Mouse (Mus musculus) yolk sac, embryonic 10.5 days (tissue): ENCODE data around the gene Ctsa.
"Not testable (repeated sequence)": the region's sequence is repeated elsewhere in the genome, so short reads cannot be mapped to it uniquely, and the experiment has no call there.

ENCODE experiments used
- DNase-seq: peaks from one replicate; pipeline ENCODE4 v3.0.0-alpha.2; 2017; ENCODE audit warnings: low spot score

Ctsa gene

DNA sequence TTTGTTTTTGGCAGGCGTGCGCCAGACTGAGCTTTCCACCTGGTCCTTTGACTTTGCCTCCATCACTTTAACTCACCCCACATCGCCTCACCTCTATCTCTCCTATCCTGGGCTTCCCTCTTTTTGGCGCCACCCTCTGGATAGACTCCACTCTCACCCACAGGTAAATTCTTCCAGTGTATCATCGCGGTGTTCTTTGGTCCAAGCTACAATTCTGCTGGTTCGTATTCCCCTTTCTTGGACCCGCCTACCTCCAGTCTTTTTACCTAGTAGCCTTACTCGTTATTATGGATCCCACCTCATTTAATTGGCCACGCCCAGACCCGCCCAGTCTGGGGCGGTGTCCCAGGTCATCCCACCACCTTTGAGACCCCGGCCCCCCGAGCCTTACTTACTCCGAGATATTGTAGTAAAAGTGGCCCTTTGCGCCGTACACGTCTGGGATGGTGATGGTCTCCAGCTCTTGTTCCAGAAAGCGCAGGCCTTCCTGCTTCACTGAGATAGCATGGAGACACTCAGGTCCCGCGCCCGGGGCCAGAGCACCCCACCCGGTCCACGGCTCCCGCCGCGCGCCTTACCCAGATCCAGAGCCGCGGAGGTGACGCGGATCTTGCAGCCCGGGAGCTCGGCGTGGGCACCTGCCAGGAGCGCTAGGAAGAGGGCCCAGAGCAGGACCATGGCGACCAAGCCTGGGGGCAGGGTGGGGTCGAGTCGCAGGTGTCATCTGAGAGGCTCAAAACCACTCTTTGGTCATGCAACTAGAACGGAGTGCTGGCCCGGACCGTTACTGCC lies 23.8 kb downstream of the Ctsa start:
- DNase-seq, result no peak

DNA sequence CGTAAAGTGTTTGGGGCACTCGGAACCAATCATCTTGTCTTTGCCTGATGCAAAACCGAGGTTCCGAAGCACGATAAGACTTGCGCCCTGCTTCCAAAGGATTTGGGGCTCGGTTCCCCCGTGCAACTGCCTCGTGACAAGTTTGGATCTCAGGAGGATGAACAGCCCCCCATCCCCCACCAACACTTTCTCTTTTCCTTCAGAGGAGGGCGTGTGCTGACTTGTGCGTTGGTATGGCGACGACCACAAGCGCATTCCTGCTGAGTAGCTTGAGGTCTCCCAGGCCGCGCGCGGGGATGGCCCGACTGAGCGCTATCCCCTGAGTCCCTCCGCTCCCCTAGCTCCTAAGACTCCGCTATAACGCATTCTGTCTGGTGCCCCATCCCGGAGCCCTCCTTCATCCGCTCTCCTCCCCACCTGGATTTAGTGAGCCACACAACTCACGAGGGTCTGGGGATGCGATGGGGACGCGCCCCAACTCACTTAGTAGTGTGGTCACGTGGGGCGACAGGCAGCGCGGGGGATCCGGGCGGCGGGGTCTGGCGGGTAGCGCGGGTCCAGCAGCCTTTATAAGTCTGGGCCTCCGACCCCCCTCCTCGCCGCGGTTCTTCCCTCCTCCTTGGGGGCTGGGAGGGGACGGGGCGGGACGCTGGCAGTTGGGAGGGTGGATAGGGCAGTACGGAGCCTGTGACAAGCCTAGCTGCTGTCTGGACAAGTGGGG lies 24.6 kb downstream of the Ctsa start, which contains the start of gene Pltp:
Gene Pltp (minus strand): TSS at position 611 of the 721 bp plus-strand sequence.
- no peak for DNase-seq

DNA sequence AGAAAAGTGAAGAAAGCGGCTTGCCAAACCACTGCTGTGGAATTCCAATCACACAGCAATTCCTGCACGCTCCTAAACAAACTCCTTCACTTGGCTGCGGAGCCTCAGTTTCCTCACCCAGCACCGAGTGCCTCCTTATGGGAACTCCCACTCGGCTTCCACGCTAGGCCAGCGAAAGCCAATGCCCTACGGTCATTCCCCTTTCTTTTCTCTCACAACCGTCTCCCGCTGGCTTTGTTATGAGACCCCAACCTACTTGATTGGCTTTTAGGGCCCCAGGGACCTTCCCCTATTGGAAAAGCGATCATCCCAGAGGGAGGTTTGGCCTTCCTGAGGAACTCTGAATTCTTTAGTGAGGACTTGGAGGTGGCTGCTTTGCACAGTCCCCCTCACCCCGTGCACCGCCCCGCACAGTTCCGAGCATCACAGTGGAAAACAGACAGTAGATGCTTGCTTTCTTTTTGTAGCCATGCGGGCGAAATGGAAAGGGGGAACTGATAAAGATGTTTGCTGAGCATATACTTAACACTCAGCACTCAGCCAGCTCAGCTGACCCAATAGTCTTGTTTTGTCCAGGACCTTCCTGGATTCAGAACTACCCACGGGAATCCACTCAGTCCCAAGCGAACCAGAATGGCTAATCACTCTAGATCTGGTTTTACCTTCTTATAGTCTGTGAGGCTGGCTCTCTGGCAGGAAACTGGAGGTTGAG lies 25.3 kb downstream of the Ctsa start:
- DNase-seq, result no peak

DNA sequence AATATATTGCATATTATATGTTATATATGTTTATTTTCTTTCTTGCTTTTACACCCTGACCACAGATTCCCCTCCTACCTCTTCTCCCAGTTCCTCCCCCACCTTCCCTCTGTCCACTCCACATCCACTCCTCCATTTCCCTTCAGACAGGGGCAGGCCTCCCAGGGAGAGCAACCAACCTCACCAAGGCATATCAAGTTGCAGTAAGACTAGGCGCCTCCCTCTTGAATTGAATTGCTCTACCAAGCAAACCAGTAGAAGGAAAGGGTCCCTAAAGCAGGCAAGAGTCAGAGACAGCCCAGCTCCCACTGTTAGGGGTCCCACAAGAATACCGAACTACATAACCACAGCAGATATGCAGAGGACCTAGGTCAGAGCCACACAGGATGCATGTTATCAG lies 26.5 kb downstream of the Ctsa start:
- no peak for DNase-seq

DNA sequence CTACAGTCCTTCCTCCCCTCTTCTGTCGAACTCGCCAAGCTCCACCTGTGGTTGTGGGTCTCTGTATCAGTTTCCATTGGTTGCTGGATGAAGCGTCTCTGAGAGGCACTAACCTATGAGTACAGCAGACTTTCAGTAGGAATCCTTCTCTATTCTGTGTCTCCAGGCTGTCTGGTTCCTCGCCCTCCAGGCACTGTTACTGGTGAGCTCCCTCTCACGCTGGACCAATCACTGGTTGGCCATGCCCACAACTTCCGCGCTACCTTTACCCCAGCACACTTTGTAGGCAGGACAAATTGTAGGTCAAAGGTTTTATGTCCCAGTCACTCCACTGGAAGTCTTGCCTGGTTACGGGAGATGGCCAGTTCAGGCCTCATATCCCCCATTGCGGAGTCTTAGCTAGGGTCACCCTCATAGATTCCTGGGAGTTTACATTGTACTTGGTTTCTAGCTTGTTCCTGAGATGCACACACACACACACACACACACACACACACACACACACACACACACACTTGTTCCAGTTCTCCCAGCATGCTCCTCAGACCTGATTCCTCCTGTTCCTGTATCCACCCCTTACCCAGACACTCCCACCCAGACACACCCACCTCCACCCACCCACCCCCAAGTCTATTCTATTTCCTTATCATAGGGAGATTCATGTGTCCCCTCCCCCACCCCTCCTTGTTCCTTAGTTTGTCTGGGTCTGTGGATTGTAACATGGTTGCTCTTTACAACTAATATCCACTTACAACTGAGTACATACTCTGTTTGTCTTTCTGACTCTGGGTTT lies 27.2 kb downstream of the Ctsa start:
- DNase-seq, result no peak

DNA sequence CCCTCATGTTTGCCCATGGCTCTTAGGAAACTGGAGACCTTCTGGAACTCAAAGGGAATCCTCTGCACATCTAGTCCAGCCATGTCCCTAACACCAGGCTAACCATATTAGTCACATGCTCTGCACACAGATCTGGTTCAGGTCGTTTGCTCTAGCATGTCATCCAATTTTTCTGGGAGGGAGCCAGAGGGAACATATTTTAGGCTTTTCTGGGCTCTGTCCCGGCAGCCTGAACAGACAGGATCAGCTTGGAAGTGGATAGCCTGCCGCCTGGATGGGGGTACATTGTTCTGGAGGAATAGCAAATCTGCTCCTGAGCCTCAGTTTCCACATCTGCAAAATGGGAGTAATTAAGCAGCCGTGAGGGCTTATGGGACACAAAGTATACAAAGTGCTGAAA lies 28.4 kb downstream of the Ctsa start:
- no peak for DNase-seq

DNA sequence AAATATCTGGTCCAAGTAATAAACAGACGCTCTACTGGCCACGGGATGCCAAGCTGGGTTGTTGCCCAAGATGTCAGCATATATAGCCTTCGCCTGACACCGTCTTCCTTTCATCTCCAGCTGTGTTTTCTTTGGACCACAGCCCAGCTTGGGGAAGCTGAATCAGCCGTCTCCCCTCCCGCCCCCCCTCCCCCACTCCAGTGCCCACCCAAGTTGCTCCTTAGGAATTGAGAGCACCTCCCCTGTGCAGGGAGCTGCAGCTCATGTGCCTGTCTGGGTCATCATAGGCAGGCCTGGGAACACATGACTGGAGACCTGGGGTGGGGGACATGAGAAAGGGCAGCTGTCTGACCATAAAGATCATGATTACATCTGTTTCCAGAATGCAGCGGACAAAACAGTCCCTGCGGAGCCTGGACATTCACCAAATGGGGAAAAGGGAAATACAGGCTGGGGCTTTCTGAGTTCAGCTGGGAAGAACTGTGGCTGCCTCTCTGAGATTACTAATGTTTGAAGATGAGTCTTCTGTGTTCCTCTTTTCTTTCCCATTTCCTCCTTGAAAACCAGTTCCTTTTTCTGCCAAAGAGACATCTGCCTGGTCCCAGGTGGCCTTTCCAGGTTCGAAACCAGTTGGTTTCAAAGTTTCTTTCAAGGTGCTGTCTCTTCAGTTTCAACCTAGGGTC lies 29.6 kb downstream of the Ctsa start:
- DNase-seq, result no peak

DNA sequence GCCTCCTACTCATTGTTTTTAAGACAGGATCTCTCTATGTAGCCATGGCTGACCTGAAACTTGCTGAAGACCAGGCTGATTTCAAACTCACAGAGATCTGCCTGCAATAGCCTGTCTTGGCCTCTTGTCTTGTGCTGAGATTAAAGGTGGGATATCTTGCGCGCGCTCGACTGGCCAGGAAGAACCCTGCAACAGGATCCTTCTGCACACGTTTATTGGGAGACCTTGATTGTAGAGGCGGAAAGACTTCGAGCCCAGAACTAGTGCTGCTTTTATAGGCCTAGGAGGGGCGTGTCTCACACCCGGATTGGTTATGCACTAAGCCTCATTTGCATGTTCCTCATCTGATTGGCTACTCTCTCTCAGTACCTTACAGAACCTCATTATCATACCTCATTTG lies 30.7 kb downstream of the Ctsa start:
- not testable (repeated sequence) for DNase-seq

DNA sequence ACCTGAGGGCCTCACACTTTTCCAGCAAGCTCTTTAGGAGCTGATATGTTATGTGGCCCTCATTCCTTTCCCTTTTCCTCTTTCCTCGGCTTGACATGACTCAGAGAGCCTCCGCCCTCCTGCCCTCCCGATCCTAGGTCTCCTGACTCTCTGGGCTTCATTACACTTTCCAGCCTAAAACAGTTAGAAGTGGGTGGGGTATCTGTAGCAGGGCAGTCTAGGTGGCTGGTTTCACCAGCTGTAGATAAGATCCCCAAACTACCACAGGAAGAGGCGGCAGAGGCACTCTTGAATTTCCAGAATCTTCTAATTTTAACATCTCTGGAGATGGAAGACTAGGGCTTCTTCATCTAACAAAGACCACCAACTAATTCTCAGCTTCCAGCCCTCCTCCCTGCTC lies 31.9 kb downstream of the Ctsa start:
- DNase-seq, result no peak

DNA sequence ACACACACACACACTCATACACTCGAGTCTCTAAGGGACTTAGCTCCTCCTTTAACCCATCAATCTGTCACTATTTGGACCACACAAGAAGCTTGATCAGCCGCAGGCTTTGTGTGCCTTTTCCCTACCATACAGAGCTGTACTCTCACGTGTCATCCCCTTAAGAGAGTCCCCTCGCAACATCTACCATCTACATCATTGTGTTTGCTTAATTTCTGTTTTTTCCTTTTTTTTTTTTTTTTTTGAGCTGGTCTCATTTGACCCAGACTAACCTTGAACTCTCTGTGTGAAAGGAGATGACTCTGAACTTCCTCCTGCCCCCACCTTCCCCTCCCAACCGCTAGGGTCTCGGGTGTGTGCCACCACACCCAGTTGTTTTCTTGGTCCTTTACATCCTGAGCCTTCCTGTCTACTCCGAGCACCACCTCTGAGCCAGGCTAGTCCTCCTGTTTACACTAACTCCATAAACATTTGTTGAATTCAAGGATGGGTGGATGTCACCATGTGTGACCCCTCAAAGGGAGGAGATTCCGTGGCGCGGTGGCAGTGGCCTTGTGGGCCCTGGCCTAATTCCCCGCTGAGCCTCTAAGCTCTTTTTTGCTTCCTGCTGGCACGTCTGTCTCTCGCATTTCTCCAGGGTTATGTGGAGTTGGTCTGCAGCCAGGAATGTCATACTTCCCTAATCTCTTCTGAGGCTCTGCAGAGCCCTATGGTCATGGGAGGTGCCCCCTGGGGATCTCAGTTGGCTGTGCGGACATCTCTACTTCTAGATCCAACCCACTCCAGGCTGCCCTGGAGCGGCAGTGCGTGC lies 34.3 kb downstream of the Ctsa start:
- DNase-seq, result peak; percentile 52

DNA sequence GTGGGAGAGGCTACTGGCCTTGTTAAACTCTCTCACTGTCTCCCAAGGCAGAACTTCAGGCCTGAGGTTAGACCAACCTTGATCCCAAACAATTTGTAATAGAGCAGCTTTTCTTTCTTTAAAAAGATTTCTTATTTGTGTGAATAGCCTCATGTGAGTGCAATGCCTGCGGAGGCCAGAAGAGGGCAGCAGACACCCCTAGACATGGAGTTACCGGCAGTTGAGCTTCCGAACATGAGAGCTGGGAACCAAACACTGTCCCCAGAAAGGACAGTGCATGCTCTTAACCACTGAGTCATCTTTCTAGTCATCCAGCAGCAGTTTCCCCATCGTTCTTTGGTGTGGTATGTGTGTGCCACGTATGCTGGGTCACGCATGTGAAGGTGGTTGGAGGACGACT lies 34.9 kb downstream of the Ctsa start:
- no peak for DNase-seq

DNA sequence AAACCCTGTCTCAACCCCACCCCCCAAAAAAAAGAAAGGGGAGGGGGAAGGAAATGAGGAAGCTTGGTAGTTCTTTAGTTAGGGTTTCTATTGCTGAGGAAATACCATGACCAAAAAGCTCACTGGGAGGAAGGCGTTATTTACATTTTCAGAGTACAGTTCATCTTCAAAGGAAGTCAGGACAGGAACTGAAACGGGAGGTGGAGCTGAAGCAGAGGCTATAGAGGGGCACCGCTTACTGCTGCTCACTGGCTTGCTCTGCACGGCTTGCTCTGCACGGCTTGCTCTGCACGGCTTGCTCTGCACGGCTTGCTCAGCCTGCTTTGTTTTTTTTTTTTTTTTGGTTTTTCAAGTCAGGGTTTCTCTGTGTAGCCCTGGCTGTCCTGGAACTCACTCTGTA lies 35.8 kb downstream of the Ctsa start:
- no peak for DNase-seq

DNA sequence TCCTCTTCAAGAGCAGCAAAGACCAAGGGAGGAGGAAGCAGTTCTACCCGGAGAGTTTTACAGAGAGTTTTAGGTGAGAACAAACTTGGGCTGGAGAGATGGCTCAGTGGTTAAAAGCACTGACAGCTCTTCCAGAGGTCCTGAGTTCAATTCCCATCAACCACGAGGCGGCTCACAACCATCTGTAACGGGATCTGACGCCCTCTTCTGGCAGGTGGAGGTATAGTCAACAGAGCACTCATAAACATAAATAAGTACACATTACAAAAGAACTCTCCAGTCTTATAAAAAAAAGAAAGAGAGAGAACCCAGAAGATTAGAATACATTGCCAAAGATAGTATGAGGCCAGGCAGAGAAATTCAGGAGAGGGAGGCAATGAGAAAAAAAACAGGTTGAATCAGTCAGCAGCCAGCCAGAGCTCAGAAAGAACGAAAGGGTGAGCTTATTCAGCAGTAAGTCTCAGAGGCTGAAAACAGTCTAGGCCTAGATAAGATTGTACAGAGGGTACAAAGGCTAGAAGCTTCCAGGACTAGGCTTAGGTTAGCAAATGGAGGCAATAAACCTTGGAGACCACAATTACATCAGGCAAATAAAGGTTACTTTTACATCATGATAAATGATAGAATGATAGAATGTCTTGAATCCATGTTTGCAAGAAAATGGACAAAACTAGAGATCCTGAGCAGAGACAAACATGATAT lies 39.1 kb downstream of the Ctsa start:
- no peak for DNase-seq

DNA sequence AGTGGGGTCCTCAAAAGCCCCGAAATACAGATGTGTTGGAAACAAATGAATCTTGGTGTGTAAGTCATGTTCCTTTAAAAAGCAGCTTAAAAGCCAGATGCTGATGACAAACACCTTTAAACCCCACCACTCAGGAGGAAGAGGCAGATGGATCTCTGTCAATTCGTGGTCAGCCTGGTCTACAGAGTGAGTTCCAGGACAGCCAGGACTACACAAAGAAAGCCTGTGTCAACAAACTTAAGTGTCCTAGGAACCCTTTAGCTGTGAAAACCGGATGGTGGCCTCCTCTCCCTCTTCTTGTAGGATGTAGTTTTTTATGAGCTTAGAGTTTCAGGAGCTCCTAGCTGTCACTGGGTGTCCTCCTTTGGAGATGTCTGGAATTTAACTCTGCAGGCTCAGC lies 40.9 kb downstream of the Ctsa start:
- no peak for DNase-seq

DNA sequence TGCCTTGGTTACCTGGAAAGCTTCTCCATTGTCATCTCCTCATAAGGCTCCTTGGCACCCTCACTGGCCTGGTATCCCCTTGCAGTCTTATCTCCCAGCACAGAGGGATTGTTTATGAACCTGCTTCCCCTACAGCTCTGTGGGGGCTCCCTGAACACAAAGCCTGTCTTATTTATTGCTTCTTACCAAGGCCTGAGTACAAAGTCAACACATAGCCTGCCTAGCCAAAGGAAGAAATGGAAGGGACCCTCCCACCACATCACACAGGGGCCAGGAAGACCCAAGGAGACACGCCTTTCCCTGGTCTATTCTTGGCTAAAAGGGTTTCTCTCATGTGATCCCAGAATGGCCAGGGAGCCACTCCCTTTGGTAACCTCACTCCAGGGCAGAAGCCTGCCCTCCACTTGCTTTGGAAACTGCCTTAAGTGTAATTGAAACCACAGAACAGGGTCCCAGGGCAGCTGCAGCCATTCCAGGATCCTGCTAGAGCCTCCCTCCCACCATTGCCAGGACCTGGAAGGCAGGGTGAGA lies 41.6 kb downstream of the Ctsa start:
- DNase-seq, result no peak

DNA sequence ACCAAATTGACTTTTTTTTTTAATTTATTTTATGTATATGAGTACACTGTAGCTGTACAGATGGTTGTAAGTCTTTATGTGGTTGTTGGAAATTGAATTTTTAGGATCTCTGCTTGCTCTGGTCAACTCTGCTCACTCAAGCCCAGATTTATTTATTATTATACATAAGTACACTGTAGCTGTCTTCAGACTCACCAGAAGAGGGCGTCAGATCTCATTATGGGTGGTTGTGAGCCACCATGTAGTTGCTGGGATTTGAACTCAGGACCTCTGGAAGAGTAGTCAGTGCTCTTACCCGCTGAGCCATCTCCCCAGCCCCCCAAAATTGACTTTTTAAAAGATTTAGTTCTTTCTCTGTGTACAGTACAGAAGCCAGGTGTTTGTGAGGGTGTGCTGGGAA lies 43.0 kb downstream of the Ctsa start:
- DNase-seq, result not testable (repeated sequence)

DNA sequence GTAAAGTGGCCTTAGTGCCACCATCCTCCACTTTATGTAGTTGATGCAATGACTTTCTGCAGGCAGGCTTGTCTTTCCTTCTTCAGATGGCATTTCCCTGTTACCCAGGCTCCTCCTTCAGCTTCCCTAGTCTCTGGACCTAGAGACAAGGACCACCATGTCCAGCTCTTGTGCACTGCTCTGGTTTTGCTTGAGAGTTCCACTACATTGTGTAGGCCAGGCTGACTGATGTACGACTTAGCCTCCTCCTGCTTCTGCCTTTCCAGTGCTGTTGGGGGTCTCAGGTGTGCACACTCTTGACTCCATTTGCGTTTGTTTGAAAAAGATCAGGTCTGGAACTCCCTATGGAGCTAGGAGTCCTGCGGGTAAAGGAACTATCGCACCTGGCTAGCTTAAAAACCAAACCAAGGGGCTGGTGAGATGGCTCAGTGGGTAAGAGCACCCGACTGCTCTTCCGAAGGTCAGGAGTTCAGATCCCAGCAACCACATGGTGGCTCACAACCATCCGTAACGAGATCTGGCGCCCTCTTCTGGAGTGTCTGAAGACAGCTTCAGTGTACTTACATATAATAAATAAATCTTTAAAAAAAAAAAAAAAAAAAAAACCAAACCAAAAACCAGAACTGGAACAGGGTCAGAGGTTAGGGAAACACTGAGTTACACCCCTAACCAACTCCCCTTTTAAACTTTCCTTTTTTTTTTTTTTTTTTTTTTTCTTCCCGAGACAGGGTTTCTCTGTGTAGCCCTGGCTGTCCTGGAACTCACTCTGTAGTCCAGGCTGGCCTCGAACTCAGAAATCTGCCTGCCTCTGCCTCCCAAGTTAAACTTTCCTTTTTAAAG lies 44.9 kb downstream of the Ctsa start:
- DNase-seq, result not testable (repeated sequence)

DNA sequence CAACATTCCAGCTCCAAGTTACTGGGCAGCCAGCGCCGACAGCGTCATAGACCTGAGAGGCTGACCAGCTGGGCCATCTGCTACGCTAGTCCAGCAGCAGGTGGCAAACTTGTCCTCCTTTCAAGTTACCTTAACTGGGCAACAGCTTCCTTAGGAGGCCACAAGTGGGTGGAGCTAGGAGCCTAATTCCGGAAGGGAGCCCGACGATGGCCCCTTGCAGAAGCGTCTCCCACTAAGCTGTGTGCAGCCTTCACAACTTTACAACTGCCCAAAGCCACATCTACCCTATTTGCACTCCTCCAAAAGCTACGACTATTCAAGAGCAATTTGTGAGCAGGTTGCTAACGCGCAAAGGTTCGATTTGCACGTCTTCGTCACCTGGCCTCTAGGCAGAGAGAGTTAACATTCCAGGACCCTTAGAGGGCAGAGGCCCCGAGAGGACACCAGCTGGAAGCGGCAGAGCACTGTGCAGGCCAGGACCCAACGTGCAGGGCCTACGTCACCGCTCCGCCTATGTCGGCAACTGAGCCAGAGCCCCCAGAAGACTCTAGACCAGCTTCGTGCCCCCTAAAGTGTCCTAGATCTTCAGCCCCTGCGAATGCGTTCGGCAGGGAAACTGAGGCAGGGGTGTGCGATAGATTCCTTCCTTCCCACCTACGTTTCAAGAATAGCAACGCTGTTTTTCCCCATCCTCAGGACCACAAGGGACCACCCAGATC lies 46.0 kb downstream of the Ctsa start:
- DNase-seq, result peak; percentile 81
